Mouse (Mus musculus): Measurements from ENCODE around the gene Vezt. TPM values are rescaled to one million over a fixed set of nuclear protein-coding genes. Genes with fewer than 3 reads are reported as not detected.

Vezt gene
- polyA plus RNA-seq, 1 experiment from 2014 or later, result 29.6 TPM

DNA sequence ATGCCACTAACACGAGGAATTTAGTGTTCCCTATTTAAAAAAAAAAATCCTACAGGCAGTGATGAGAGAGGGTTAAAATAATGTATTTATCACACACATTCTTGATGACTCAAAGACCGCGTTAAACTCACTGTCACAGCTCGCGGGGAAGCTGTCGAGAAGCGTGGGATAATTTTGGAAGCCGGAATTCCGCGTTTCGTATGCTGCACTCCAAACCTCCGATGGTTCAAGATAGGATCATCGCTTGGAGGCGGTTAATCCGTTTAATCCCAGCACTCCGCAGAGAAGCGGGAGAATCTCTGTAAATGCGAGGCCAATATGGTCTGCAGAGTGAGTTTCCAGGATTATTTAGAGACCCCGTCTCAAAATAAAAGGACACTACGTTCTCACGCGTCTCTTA is 145.6 kb downstream of the Vezt start:
- WGBS, result under 1% methylated on average over 22 of the region's 22 CpGs
- H3K4me2 ChIP-seq (replicated peaks), result peak overlapping the region; percentile 62
- H3K27ac ChIP-seq (replicated peaks), result peak overlapping the region; percentile 92
- peak overlapping the region; percentile 21 for H3K9ac ChIP-seq
- peak overlapping the region; percentile 96 for H3K4me3 ChIP-seq (replicated peaks)
- H3K4me1 ChIP-seq, result peaks cover 9% of the 10 kb centered on the region
- peaks cover 17% of the 10 kb centered on the region for H3K36me3 ChIP-seq
- H3K9me3 ChIP-seq (replicated peaks), result no peaks in the 10 kb centered on the region
- no peaks in the 10 kb centered on the region for H3K27me3 ChIP-seq
- no peak for ATAC-seq (ENCODE audit: insufficient number of reproducible peaks, low FRiP score, low TSS enrichment, low read depth)

- ATAC-seq (ENCODE audit: insufficient number of reproducible peaks, low FRiP score, low TSS enrichment, low read depth), result peak; percentile 96
- Histone ChIP-seq H3K4me1 (peaks cover 9% of the 10 kb centered on the region), H3K4me3 (replicated peaks) (peak overlapping the region; percentile 96), H3K9me3 (replicated peaks) (no peaks in the 10 kb centered on the region), H3K27me3 (no peaks in the 10 kb centered on the region), H3K9ac (peak overlapping the region; percentile 96), H3K4me2 (replicated peaks) (peak overlapping the region; percentile 62), H3K27ac (replicated peaks) (peak overlapping the region; percentile 92), H3K36me3 (peaks cover 21% of the 10 kb centered on the region)
- under 1% methylated on average over 24 of the region's 30 CpGs for WGBS
These were observed 146.1 kb downstream of the Vezt start for GRCm38 (mm10) chr10:93889579-93889950.

MicroRNAs within 50 kb of the gene (microRNA counts, 519-probe panel; counts per million panel counts)
- microRNA mmu-miR-331-3p (2,675 counts per million, percentile 62 among the panel's probes with 10 or more counts), microRNA mmu-miR-331-5p (1,107 counts per million, percentile 6 among the panel's probes with 10 or more counts)

Small RNA genes lying within 50 kb of the gene (microRNA-seq; reads per million reads assigned to microRNA genes)
- gene Mir331 (ENCODE audit: borderline number of aligned reads), result 70.0 reads per million, percentile 50 among the genes with 10 or more reads in this experiment

Other genes starting within 250 kb of the Vezt start
- 1.3 TPM in 2 replicates for gene Usp44, start 204.3 kb downstream of the Vezt start, polyA plus RNA-seq (2015; fragmentation: Nextera tagmentation; extraction: Ambion mirVana)
- gene Metap2, start 138.7 kb downstream of the Vezt start, polyA plus RNA-seq (2015; fragmentation: Nextera tagmentation; extraction: Ambion mirVana), result 174 and 185 TPM in 2 replicates
- 2.4 and 2.6 TPM in 2 replicates for gene Fgd6, start 184 bp upstream of the Vezt start, polyA plus RNA-seq (2015; fragmentation: Nextera tagmentation; extraction: Ambion mirVana)
- 7.8 and 8.1 TPM in 2 replicates for gene Nr2c1, start 112.2 kb upstream of the Vezt start, polyA plus RNA-seq (2015; fragmentation: Nextera tagmentation; extraction: Ambion mirVana)
- gene Ndufa12, start 162.9 kb upstream of the Vezt start, polyA plus RNA-seq (2015; fragmentation: Nextera tagmentation; extraction: Ambion mirVana), result 271 and 277 TPM in 2 replicates

All from embryonic facial prominence, embryonic 15.5 days (tissue).